Mouse (Mus musculus) ES-E14 (cell line): Measurements from ENCODE around the gene Cux1.

ENCODE experiments used
- CHD2 ChIP-seq: IDR thresholded peaks from 2 replicates; pipeline ENCODE4 v1.6.1; 2014; ENCODE audit warnings: mild to moderate bottlenecking, low read depth, low read length, inconsistent platforms
- ZC3H11A ChIP-seq: IDR thresholded peaks from 2 replicates; pipeline ENCODE4 v1.6.1; 2012; ENCODE audit warnings: low read depth, mild to moderate bottlenecking, inconsistent platforms, low read length, borderline replicate concordance

DNA sequence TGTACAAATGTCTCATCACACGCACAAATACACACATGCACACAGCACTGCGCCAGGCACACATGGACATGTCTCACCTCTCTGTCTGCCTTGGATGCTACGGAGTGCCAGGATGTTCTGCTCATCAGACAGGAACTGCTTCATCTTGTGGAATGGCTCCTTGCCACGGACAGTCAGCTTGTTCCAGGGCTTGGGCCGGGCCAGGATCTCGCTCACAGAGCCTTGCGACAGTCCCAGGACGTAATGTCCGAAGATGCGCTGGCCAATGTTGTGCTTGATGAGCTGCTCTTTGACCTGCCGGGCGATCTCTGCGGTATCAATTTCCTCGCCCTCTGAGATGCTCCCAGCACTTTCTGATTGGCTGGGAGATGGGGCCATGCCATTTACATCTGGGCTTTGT, 254.7 kb downstream of the Cux1 start:
- TF ChIP-seq CHD2 = no peak
- no peak for TF ChIP-seq ZC3H11A
